Mouse (Mus musculus): Measurements from ENCODE around the gene Pi4k2b. TPM values are rescaled to one million over a fixed set of nuclear protein-coding genes. Genes with fewer than 3 reads are reported as not detected.
"Not testable (repeated sequence)": the region's sequence is repeated elsewhere in the genome, so short reads cannot be mapped to it uniquely, and the experiment has no call there.

The Pi4k2b gene
- polyA plus RNA-seq (2016; fragmentation: Nextera tagmentation; extraction: Ambion mirVana), result 14.2 and 14.8 TPM in 2 replicates

- peak; percentile 88 for DNase-seq (ENCODE audit: extremely low spot score, low spot score)
- H3K36me3 ChIP-seq (replicated peaks), result no peaks in the 10 kb centered on the region
- H3K4me1 ChIP-seq, result peaks cover 11% of the 10 kb centered on the region
- under 1% methylated on average over 58 of the region's 75 CpGs for WGBS
- H3K27ac ChIP-seq, result peak within 1 kb of the TSS; percentile 91
- H3K4me3 ChIP-seq, result peak within 1 kb of the TSS; percentile 89
- no peaks in the 10 kb centered on the region for H3K27me3 ChIP-seq (ENCODE audit: poor library complexity, severe bottlenecking)
- H3K9me3 ChIP-seq, result no peaks in the 10 kb centered on the region
Observed at GRCm38 (mm10) chr5:52741391-52742111, at the start of gene Pi4k2b. Gene Pi4k2b, plus strand, starts transcription at chr5:52741574.

- Histone ChIP-seq H3K4me3 (no peak overlapping the region), H3K4me1 (no peaks in the 10 kb centered on the region), H3K9me3 (no peaks in the 10 kb centered on the region), H3K27me3 (ENCODE audit: poor library complexity, severe bottlenecking) (no peaks in the 10 kb centered on the region), H3K27ac (no peak overlapping the region), H3K36me3 (replicated peaks) (no peaks in the 10 kb centered on the region)
- 94% methylated on average over 1 of the region's 1 CpGs for WGBS
- DNase-seq (ENCODE audit: extremely low spot score, low spot score), result no peak
Observed at GRCm38 (mm10) chr5:52697291-52697690, 44.1 kb upstream of the Pi4k2b start.

- H3K4me1 ChIP-seq; DNase-seq (ENCODE audit: extremely low spot score, low spot score); H3K9me3 ChIP-seq; H3K27me3 ChIP-seq (ENCODE audit: poor library complexity, severe bottlenecking); H3K4me3 ChIP-seq; H3K36me3 ChIP-seq (replicated peaks); H3K27ac ChIP-seq: not testable (repeated sequence)
- 89% methylated on average over 7 of the region's 7 CpGs for WGBS
Observed at GRCm38 (mm10) chr5:52697882-52698440, 43.4 kb upstream of the Pi4k2b start.

- H3K27ac ChIP-seq, result no peak overlapping the region
- no peaks in the 10 kb centered on the region for H3K36me3 ChIP-seq (replicated peaks)
- no peaks in the 10 kb centered on the region for H3K4me1 ChIP-seq
- no peaks in the 10 kb centered on the region for H3K27me3 ChIP-seq (ENCODE audit: poor library complexity, severe bottlenecking)
- H3K9me3 ChIP-seq, result no peaks in the 10 kb centered on the region
- H3K4me3 ChIP-seq, result no peak overlapping the region
- DNase-seq (ENCODE audit: extremely low spot score, low spot score), result no peak
- 82% methylated on average over 4 of the region's 4 CpGs for WGBS
Observed at GRCm38 (mm10) chr5:52704562-52704961, 36.8 kb upstream of the Pi4k2b start.

- no peaks in the 10 kb centered on the region for H3K9me3 ChIP-seq
- no peak overlapping the region for H3K27ac ChIP-seq
- DNase-seq (ENCODE audit: extremely low spot score, low spot score), result no peak
- no peaks in the 10 kb centered on the region for H3K4me1 ChIP-seq
- no peaks in the 10 kb centered on the region for H3K36me3 ChIP-seq (replicated peaks)
- H3K27me3 ChIP-seq (ENCODE audit: poor library complexity, severe bottlenecking), result no peaks in the 10 kb centered on the region
- H3K4me3 ChIP-seq, result no peak overlapping the region
Observed at GRCm38 (mm10) chr5:52712704-52713103, 28.7 kb upstream of the Pi4k2b start.

- Histone ChIP-seq H3K4me1 (no peaks in the 10 kb centered on the region), H3K36me3 (replicated peaks) (no peaks in the 10 kb centered on the region), H3K27ac (no peak overlapping the region), H3K9me3 (no peaks in the 10 kb centered on the region), H3K4me3 (no peak overlapping the region), H3K27me3 (ENCODE audit: poor library complexity, severe bottlenecking) (no peaks in the 10 kb centered on the region)
- DNase-seq (ENCODE audit: extremely low spot score, low spot score), result no peak
- 87% methylated on average over 5 of the region's 5 CpGs for WGBS
Observed at GRCm38 (mm10) chr5:52716742-52717448, 24.5 kb upstream of the Pi4k2b start.

GRCm38 (mm10) chr5:52721003-52721402, 20.4 kb upstream of the Pi4k2b start:
- Histone ChIP-seq H3K36me3 (replicated peaks) (no peaks in the 10 kb centered on the region), H3K27ac (no peak overlapping the region), H3K27me3 (ENCODE audit: poor library complexity, severe bottlenecking) (no peaks in the 10 kb centered on the region), H3K4me1 (no peaks in the 10 kb centered on the region), H3K9me3 (no peaks in the 10 kb centered on the region), H3K4me3 (no peak overlapping the region)
- DNase-seq (ENCODE audit: extremely low spot score, low spot score), result no peak
- 90% methylated on average over 8 of the region's 8 CpGs for WGBS

- Histone ChIP-seq H3K9me3 (no peaks in the 10 kb centered on the region), H3K36me3 (replicated peaks) (no peaks in the 10 kb centered on the region), H3K27me3 (ENCODE audit: poor library complexity, severe bottlenecking) (no peaks in the 10 kb centered on the region), H3K4me1 (no peaks in the 10 kb centered on the region), H3K4me3 (no peak overlapping the region), H3K27ac (no peak overlapping the region)
- WGBS, result 90% methylated on average over 5 of the region's 5 CpGs
- no peak for DNase-seq (ENCODE audit: extremely low spot score, low spot score)
Observed at GRCm38 (mm10) chr5:52727747-52728146, 13.6 kb upstream of the Pi4k2b start.

GRCm38 (mm10) chr5:52732811-52733210, 8.6 kb upstream of the Pi4k2b start:
- Histone ChIP-seq H3K9me3 (no peaks in the 10 kb centered on the region), H3K27ac (no peak overlapping the region), H3K36me3 (replicated peaks) (no peaks in the 10 kb centered on the region), H3K4me1 (no peaks in the 10 kb centered on the region), H3K27me3 (ENCODE audit: poor library complexity, severe bottlenecking) (no peaks in the 10 kb centered on the region), H3K4me3 (no peak overlapping the region)
- DNase-seq (ENCODE audit: extremely low spot score, low spot score), result no peak
- whole genome bisulfite sequencing, result 75% methylated on average over 4 of the region's 4 CpGs

GRCm38 (mm10) chr5:52736046-52736445, 5.3 kb upstream of the Pi4k2b start:
- WGBS, result 72% methylated on average over 3 of the region's 3 CpGs
- H3K36me3 ChIP-seq (replicated peaks), result no peaks in the 10 kb centered on the region
- no peak for DNase-seq (ENCODE audit: extremely low spot score, low spot score)
- no peaks in the 10 kb centered on the region for H3K9me3 ChIP-seq
- no peak overlapping the region for H3K4me3 ChIP-seq
- H3K27ac ChIP-seq, result no peak overlapping the region
- H3K4me1 ChIP-seq, result no peaks in the 10 kb centered on the region
- no peaks in the 10 kb centered on the region for H3K27me3 ChIP-seq (ENCODE audit: poor library complexity, severe bottlenecking)

- no peaks in the 10 kb centered on the region for H3K9me3 ChIP-seq
- H3K27ac ChIP-seq, result peak overlapping the region; percentile 91
- WGBS, result 6% methylated on average over 17 of the region's 17 CpGs
- no peaks in the 10 kb centered on the region for H3K27me3 ChIP-seq (ENCODE audit: poor library complexity, severe bottlenecking)
- H3K36me3 ChIP-seq (replicated peaks), result no peaks in the 10 kb centered on the region
- H3K4me3 ChIP-seq, result peak overlapping the region; percentile 89
- DNase-seq (ENCODE audit: extremely low spot score, low spot score), result peak; percentile 39
- peaks cover 11% of the 10 kb centered on the region for H3K4me1 ChIP-seq
Observed at GRCm38 (mm10) chr5:52742112-52742813, 889 bp downstream of the Pi4k2b start.

- Histone ChIP-seq H3K27ac (no peak overlapping the region), H3K27me3 (ENCODE audit: poor library complexity, severe bottlenecking) (no peaks in the 10 kb centered on the region), H3K4me1 (peaks cover 11% of the 10 kb centered on the region), H3K4me3 (peak overlapping the region; percentile 89; the same call in 1 of the 2 replicates), H3K9me3 (no peaks in the 10 kb centered on the region), H3K36me3 (replicated peaks) (no peaks in the 10 kb centered on the region)
- DNase-seq (ENCODE audit: extremely low spot score, low spot score), result no peak
- WGBS, result 70% methylated on average over 4 of the region's 4 CpGs
Observed at GRCm38 (mm10) chr5:52743231-52743630, 1.9 kb downstream of the Pi4k2b start.

- no peaks in the 10 kb centered on the region for H3K36me3 ChIP-seq (replicated peaks)
- H3K4me1 ChIP-seq, result peaks cover 11% of the 10 kb centered on the region
- DNase-seq (ENCODE audit: extremely low spot score, low spot score), result no peak
- H3K9me3 ChIP-seq, result no peaks in the 10 kb centered on the region
- H3K4me3 ChIP-seq, result no peak overlapping the region
- no peak overlapping the region for H3K27ac ChIP-seq
- no peaks in the 10 kb centered on the region for H3K27me3 ChIP-seq (ENCODE audit: poor library complexity, severe bottlenecking)
Observed at GRCm38 (mm10) chr5:52746920-52747319, 5.5 kb downstream of the Pi4k2b start.
